Mouse (Mus musculus) cerebellum, postnatal 25 days (tissue): ENCODE results near the gene Lrrc18.

Experiments used
- DNase-seq, 2 experiments: peaks; one replicate each; pipeline ENCODE4 v3.0.0; 2021; ENCODE audit warnings: mixed read lengths in 2 of 2

Gene Lrrc18

DNA sequence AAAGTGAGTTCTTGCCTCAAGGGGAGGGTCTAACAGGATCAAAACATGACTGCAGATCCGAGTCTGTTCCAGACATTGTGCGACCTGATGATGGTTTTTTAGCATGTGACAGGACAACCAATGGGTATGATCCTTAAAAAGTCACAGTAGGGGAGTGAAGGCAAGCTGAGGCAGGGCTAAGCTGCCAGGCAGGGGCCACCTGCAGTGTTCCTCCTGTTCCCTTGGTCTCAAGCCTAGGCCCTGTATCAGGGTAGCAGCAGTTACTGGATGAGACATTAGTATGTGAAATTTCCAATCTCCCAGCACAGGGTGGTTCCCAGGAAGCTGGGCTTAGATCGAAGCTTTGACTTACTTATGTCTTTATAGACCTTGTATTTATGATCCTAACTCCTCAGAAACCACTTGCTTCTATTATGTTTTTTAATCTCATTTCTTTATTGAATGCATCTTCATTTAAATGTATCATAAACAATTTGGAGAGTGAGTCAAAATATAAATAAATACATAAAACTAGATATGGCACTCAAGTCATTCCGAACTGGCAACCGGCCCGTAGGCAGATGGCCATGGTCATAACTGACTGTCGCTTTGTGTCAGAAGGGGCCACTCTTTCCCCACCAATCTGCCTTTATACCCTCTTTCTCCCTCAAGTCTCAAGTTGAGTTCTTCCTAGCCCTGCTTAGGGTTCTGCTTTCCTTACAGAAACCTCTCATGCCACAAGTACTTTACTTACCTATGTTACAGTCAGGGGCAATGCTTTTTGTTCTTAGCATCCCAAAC is 67.9 kb downstream of the Lrrc18 start:
- peak; percentile 37 to 49 for DNase-seq

DNA sequence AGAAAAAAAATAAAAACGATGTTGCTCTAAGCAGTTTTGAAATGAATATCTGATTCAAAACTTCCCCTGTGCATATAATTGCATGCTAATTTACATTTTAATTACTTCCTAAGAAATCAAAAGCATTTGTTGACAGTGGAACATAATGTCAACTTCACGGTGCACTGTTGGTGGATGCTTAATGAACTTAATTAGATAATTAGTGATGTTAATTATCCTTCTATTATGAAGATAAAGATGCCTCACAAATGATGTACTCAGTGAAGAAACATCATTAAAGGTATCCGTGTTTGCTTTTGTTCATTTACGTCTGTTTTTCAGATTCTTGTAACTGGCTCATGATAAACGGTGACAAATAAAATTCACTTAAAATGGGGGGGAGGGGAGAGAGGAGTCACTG is 71.8 kb downstream of the Lrrc18 start:
- DNase-seq, result no peak
